Mouse (Mus musculus) hindbrain, embryonic 13.5 days (tissue): Measurements from ENCODE around the gene Tle3. TPM values are rescaled to one million over a fixed set of nuclear protein-coding genes. Genes with fewer than 3 reads are reported as not detected.
A peak's percentile ranks its signal among the peaks of the same experiment; 100 is the strongest.

Experiments
- ATAC-seq: fragments of 200-750 bp; cut with Nextera tagmentation; 2 replicates; pipeline ENCODE4 v1.8.0; 2017; ENCODE audit warnings: moderate TSS enrichment; ENCODE audit not compliant: low FRiP score
- H3K27ac ChIP-seq: fragments of 300-500 bp; sonication (generic); 2 replicates; pipeline ENCODE4 v1.5.1; 2015; ENCODE audit warnings: inconsistent platforms, mild to moderate bottlenecking, moderate library complexity
- H3K27me3 ChIP-seq: fragments of 300-500 bp; sonication (generic); 2 replicates; pipeline ENCODE4 v1.6.1; 2015; ENCODE audit warnings: mild to moderate bottlenecking, inconsistent platforms
- H3K36me3 ChIP-seq: fragments of 300-500 bp; sonication (generic); 2 replicates; pipeline ENCODE4 v1.6.1; 2015; ENCODE audit warnings: mild to moderate bottlenecking, inconsistent platforms
- H3K4me1 ChIP-seq: fragments of 300-500 bp; sonication (generic); replicated peaks from 2 replicates; pipeline ENCODE4 v1.6.1; 2015; ENCODE audit warnings: inconsistent platforms
- H3K4me2 ChIP-seq: fragments of 300-500 bp; sonication (generic); 2 replicates; pipeline ENCODE4 v1.6.1; 2015; ENCODE audit warnings: inconsistent platforms, mild to moderate bottlenecking, moderate library complexity
- H3K4me3 ChIP-seq: fragments of 300-500 bp; sonication (generic); 2 replicates; pipeline ENCODE4 v1.5.1; 2015; ENCODE audit warnings: mild to moderate bottlenecking, inconsistent platforms
- H3K9ac ChIP-seq: fragments of 300-500 bp; sonication (generic); 2 replicates; pipeline ENCODE4 v1.6.1; 2015; ENCODE audit warnings: mild to moderate bottlenecking, inconsistent platforms
- H3K9me3 ChIP-seq: fragments of 300-500 bp; sonication (generic); 2 replicates; pipeline ENCODE4 v1.6.1; 2016; ENCODE audit warnings: inconsistent platforms
- WGBS: fragments of 180-500 bp; shearing (Covaris S2); methylation state at CpG from one replicate; pipeline ENCODE4 v1.1.7; 2015; 5-methylcytosine and 5-hydroxymethylcytosine counted together
- polyA plus RNA-seq: library from polyadenylated mRNA; unstranded; fragments of >200 nt; fragmentation: Nextera tagmentation; extraction: Ambion mirVana; gene quantifications from 2 replicates; pipeline ENCODE4 v1.2.1, GENCODE M21; 2015

The Tle3 gene
- polyA plus RNA-seq, 1 experiment from 2014 or later = 32.3 TPM

DNA sequence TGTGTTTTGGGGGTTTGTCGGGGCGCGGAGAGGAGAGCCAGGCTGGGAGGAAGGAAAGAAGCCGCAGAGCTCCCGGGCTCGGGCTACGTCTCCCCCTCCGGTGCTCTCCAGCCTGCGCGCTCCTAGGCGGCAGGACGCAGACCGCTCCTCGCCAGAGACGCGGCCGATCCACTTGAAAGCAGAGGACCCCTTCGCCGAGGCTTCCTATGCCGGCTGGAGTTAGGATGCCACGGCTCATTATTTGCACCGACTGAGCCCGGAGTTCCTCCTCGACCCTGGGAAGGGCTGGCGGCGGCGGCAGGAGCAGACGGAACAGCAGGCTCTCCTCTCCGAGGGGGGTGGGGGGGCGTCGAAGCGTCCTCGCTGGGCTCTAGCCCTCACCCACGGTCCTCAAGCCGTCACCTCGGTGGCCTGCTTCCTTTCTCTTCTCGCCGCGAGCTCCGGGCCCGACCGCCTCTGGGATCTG, 377 bp downstream of the Tle3 start:
- H3K4me2 ChIP-seq = peak overlapping the region; percentile 96
- peak overlapping the region; percentile 99 for H3K9ac ChIP-seq
- peaks cover 6% of the 10 kb centered on the region; the same call in 1 of the 2 replicates for H3K36me3 ChIP-seq
- H3K27me3 ChIP-seq = 0 out of 2 replicates have a peak, but pooled peaks cover 1% of the 10 kb centered on the region
- H3K4me3 ChIP-seq = peak overlapping the region; percentile 90
- peak; percentile 30 for ATAC-seq
- H3K4me1 ChIP-seq = peaks cover 73% of the 10 kb centered on the region
- no peaks in the 10 kb centered on the region for H3K9me3 ChIP-seq
- WGBS = 1% methylated on average over 41 of the region's 42 CpGs
- peak overlapping the region; percentile 96 for H3K27ac ChIP-seq

DNA sequence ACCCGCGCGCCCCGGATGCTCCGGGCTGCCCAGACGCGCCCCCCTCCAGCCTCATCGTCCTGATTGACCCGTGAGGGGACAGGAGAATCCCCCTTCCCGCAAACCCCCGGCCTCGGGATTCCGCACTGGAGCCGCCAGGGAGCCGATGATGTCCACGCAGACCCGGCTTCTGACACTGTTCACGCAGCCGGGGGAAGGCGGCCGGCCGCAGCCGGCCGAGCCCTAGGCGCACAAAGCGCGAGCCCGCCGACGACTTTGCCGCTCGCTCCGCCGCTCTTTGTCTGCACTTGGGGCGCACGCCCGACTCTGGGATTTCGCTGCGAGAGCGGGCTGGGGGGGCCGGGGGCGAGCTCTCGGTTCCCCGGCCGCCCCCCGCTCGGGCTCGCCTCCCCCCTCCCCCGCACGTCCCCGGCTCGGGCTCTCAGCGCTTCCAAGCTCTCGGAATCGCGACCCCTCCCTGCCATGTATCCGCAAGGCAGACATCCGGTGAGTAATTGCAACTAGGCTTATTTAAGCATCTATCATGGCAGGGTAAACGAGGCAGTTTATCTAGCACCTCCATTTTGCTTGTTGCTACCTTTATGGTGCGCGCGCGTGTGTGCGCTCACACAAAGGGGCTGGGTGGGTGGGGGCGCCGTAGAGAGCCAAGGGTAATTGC, 939 bp downstream of the Tle3 start:
- H3K4me3 ChIP-seq = peak overlapping the region; percentile 90

DNA sequence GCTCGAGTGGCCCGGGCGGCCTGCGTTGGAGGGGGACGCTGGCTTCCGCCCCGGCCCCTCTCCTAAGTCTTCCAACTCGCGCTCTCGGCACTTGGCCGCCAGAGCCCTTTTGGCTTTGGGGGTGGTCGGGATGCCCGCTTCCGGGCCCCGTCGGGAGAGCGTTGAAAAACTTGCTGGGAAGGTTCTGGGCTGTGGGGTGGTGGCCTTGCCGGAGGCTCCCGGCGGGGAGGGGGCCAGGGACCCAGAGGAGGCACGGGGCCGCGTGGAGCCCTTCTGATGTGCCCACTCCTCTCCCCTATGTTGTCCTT, 1.4 kb downstream of the Tle3 start:
- 0% methylated on average over 23 of the region's 23 CpGs for WGBS
- Histone ChIP-seq H3K9me3 (no peaks in the 10 kb centered on the region), H3K36me3 (peaks cover 8% of the 10 kb centered on the region; the same call in 1 of the 2 replicates), H3K4me2 (peak overlapping the region; percentile 96), H3K4me1 (peaks cover 73% of the 10 kb centered on the region), H3K27ac (peak overlapping the region; percentile 96), H3K4me3 (peak overlapping the region; percentile 90), H3K27me3 (no peaks in the 10 kb centered on the region), H3K9ac (peak overlapping the region; percentile 99)
- ATAC-seq = no peak

More for the DNA sequence above, 939 bp downstream of the Tle3 start:
- H3K9me3 ChIP-seq = no peaks in the 10 kb centered on the region
- H3K9ac ChIP-seq = peak overlapping the region; percentile 99
- H3K27me3 ChIP-seq = no peaks in the 10 kb centered on the region
- peaks cover 6% of the 10 kb centered on the region; the same call in 1 of the 2 replicates for H3K36me3 ChIP-seq
- peak overlapping the region; percentile 96 for H3K4me2 ChIP-seq
- peak overlapping the region; percentile 96 for H3K27ac ChIP-seq
- WGBS = under 1% methylated on average over 64 of the region's 66 CpGs
- peaks cover 73% of the 10 kb centered on the region for H3K4me1 ChIP-seq
- ATAC-seq = no peak

DNA sequence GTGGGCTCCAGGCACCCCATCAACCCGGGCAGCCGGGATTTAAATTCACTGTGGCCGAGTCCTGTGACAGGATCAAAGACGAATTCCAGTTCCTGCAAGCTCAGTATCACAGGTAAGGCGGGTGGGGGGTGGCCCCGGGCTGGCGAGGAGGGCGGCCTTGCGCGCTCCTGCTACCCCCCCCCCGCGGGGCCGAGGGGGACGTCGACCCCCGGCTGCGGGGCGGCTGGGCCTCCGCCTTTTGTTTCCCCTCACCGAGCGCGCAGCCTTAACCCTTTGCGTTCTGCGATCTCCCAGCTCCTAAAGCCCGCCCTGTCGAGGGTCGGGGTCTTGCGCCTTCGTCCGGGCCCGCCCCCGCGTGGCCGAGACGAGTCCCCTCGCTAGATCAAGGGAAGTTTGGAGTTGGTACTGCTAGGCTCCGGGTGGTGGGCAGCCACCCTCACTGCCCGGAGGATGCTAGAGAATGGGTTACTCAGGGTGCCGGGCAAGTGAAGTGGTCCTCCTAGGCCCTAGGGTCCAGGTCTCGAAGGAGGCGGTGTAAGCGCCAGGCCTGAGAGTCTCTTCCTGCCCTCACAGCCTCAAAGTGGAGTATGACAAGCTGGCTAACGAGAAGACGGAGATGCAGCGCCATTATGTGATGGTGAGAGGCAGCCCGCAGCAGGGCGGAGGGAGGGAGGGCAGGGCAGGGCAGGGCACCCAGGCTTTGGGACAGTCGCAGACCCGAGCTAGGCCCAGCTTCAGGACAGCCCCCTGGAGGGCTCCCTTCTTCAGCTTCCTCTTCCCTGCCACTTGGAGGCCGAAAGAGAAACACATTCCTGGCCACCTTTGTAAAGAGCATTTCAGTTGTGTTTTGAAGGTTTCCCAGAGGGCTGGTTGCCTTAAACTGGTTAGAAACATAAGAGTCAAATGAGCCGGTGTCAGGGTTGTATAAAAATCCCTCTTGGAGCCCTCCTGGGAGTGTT, 2.1 kb downstream of the Tle3 start:
- peaks cover 73% of the 10 kb centered on the region for H3K4me1 ChIP-seq
- no peak for ATAC-seq
- H3K9me3 ChIP-seq = no peaks in the 10 kb centered on the region
- H3K9ac ChIP-seq = peak overlapping the region; percentile 99
- peaks cover 12% of the 10 kb centered on the region; the same call in 1 of the 2 replicates for H3K36me3 ChIP-seq
- H3K27ac ChIP-seq = peak overlapping the region; percentile 96
- H3K4me3 ChIP-seq = peak overlapping the region; percentile 90
- no peaks in the 10 kb centered on the region for H3K27me3 ChIP-seq
- H3K4me2 ChIP-seq = peak overlapping the region; percentile 96
- under 1% methylated on average over 51 of the region's 51 CpGs for WGBS

DNA sequence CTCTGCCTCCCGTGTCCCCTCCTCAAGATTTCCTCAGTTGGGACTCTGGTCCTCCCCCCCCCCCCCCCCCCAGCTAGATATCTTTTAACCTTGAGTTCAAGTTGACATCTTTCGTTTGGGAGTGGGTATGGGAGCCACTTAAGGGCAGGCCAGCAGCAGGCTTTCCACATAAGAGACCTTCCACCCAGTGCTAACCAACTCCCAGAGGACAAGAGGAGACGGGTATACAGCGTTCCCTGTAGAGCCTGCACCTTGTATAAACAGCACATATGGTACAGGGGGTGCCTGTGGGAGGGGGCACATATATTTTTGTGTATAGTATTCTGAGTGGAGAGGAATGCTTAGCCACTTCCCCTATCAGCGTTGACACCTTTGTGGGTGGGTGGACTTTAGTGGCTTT, 2.8 kb downstream of the Tle3 start:
- Histone ChIP-seq H3K9me3 (no peaks in the 10 kb centered on the region), H3K4me1 (peaks cover 73% of the 10 kb centered on the region), H3K4me3 (peak overlapping the region; percentile 90), H3K9ac (peak overlapping the region; percentile 99), H3K4me2 (peak overlapping the region; percentile 96), H3K27me3 (no peaks in the 10 kb centered on the region), H3K27ac (no peak overlapping the region), H3K36me3 (peaks cover 12% of the 10 kb centered on the region; the same call in 1 of the 2 replicates)
- no peak for ATAC-seq
- 7% methylated on average over 5 of the region's 5 CpGs for WGBS

DNA sequence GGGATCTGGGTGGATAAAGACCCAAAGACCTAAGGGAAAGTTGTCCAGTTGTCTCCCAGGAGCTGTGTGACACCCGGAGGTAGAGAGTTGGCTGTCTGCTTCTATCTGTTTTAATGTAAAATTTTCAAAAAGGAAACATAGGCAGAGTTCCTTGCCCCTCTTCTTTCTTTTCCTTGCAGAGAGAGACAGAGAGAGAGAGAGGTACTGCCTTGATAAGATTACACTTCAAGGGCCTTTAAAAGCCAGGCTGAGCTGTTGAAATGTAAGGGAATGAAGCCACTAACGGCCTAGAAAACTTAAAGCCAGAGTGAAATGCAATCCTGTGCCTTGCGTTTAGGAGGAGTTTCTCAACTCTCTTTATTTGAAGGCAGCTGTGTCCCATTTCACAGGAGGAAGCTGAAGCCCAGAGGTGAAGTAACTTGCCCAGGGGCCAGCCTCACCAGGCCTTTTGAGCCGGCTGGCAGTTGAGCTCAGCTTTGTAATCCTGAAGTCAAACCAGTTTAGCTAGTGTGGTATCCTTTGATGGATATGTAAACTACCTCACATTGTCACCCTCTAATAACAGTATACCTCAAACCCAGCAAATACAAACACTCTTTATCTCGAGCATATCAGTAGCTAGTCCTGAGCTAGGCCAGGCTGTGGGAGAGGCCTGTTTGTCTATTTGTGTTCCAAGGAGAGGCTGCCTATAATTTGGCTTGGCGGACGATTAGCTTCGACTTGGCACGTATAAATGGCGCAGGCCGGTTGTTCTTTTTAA, 3.8 kb downstream of the Tle3 start:
- H3K9ac ChIP-seq = peak overlapping the region; percentile 72
- no peaks in the 10 kb centered on the region for H3K9me3 ChIP-seq
- H3K4me2 ChIP-seq = peak overlapping the region; percentile 96
- peak overlapping the region; percentile 90 for H3K4me3 ChIP-seq
- peaks cover 12% of the 10 kb centered on the region; the same call in 1 of the 2 replicates for H3K36me3 ChIP-seq
- no peak overlapping the region; the same call in 1 of the 2 replicates for H3K27ac ChIP-seq
- peaks cover 80% of the 10 kb centered on the region for H3K4me1 ChIP-seq
- H3K27me3 ChIP-seq = no peaks in the 10 kb centered on the region
- 32% methylated on average over 11 of the region's 11 CpGs for WGBS
- no peak for ATAC-seq

DNA sequence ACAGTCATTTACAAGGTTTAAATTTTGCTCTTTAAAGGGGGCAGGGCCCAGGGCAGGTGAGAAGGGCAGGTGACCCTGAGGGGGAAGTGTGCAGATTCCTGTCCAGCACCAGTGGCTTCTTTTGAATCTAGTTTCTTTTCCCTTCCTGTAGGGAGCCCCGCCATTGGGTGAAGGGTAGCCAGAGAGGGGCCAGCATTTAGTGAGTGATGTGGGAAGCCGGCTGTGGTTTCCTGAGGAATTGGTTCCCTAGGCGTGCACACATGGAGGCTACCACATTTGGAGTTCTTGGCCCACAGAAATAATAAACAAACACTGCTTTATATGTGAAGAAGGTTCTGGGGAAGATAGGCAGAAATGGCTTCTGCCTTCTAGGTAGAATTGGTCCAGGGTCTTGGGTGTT, 4.5 kb downstream of the Tle3 start:
- H3K27ac ChIP-seq = peak overlapping the region; percentile 84; the same call in 1 of the 2 replicates
- peak overlapping the region; percentile 96 for H3K4me2 ChIP-seq
- peaks cover 15% of the 10 kb centered on the region for H3K36me3 ChIP-seq
- peak overlapping the region; percentile 72 for H3K9ac ChIP-seq
- ATAC-seq = no peak
- H3K4me1 ChIP-seq = peaks cover 80% of the 10 kb centered on the region
- no peaks in the 10 kb centered on the region for H3K9me3 ChIP-seq
- H3K27me3 ChIP-seq = no peaks in the 10 kb centered on the region
- peak overlapping the region; percentile 90 for H3K4me3 ChIP-seq
- WGBS = 32% methylated on average over 3 of the region's 3 CpGs

DNA sequence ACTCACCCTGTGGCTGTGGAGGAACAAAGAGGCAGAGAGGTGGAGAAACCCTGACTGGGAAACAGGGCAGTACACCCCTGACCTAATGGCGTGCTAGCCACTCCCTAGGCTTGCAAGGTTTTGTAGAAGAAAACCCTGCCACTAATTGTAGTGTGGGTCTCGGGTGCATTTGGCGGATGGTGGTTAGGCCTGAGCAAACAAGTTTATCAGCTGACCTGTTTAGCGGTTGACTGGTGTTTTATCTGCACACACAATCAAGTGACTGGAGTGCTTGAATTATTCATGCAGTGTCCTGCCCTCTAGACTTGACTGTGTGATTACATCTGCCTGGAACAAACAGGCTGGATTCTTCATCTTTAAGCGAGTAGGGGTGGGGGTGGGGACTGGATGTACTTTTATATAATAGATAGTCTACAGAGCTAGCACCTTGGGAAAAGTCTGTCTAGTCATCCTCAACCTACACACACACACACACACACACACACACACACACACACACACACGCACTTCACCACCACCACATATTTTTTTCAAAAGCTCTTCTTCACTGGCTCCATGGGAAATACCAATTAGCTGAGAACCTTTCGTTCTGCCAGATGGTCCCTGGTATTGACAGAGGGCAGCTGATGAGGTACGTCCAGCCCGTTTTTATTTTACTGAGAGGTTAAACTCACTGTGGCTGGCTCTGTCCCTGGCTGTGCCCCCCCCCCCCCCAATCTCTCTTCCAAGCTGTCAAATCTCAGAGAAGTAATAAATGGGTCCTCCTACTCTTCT, 5.7 kb downstream of the Tle3 start:
- 0 out of 2 replicates have a peak, but pooled peaks have one; percentile 6 for ATAC-seq
- H3K9me3 ChIP-seq = no peaks in the 10 kb centered on the region
- peaks cover 7% of the 10 kb centered on the region; the same call in 1 of the 2 replicates for H3K27me3 ChIP-seq
- H3K36me3 ChIP-seq = peaks cover 27% of the 10 kb centered on the region
- WGBS = 6% methylated on average over 9 of the region's 9 CpGs
- H3K27ac ChIP-seq = peak overlapping the region; percentile 84
- peak overlapping the region; percentile 96 for H3K4me2 ChIP-seq
- H3K9ac ChIP-seq = peak overlapping the region; percentile 72
- peaks cover 90% of the 10 kb centered on the region for H3K4me1 ChIP-seq
- peak overlapping the region; percentile 90 for H3K4me3 ChIP-seq

DNA sequence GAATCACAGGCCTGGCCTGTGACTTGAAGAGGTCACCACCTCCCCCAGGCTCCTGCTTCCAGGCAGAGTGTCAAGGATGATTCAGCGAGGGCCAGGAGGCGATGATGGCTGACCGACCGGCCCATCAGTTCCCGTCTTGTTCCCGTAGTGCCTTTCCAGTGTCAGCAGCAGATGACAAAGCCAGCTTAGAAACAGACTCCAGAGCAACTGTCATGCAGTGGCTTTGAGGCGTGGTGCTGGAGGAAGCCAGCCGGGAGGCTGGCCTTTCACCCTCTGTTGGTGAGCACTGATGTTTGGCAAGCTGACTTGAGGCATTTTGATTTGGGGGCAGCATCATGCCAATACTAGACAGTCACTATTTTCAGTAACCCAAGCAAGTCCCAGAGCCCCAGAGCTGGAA, 6.3 kb downstream of the Tle3 start:
- H3K9ac ChIP-seq = no peak overlapping the region; the same call in none of the 2 replicates
- H3K9me3 ChIP-seq = no peaks in the 10 kb centered on the region
- no peak for ATAC-seq
- peak overlapping the region; percentile 96 for H3K4me2 ChIP-seq
- H3K27me3 ChIP-seq = peaks cover 7% of the 10 kb centered on the region; the same call in 1 of the 2 replicates
- WGBS = 8% methylated on average over 8 of the region's 8 CpGs
- H3K4me3 ChIP-seq = peak overlapping the region; percentile 90
- peaks cover 96% of the 10 kb centered on the region for H3K4me1 ChIP-seq
- H3K36me3 ChIP-seq = peaks cover 29% of the 10 kb centered on the region
- peak overlapping the region; percentile 84; the same call in 1 of the 2 replicates for H3K27ac ChIP-seq

DNA sequence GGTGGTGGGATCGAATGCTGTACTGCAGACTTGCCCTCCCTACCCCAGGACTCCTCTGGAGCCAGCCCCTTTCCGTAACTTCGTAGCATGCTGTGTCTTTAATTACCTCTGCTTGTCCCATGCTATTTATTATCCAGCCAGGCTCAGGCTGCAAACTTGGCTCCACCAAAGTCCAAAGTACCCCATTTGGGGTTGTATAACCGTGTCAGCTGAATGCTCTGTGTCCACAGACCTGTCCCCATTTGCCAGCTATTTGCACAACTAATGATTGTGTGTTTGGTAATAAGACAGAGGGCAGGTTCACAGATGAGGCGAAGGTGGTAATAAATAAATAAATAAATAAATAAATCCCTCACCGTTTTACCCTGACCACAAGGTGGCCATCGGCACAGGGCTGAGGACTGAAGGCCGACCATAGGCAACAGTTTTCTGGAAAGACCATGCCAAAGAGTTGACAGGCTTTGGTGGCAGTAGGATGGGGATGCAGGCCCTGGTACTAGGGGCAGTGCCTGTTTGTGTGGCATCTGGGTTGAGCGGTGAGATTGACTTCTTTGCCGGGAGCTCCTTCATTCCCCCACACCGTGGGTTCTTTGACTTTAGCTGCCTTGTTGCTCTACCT, 7.0 kb downstream of the Tle3 start:
- 0 out of 2 replicates have a peak overlapping the region, but pooled peaks have one; percentile 90 for H3K4me3 ChIP-seq
- peaks cover 99% of the 10 kb centered on the region for H3K4me1 ChIP-seq
- H3K27me3 ChIP-seq = peaks cover 7% of the 10 kb centered on the region; the same call in 1 of the 2 replicates
- peak overlapping the region; percentile 96 for H3K4me2 ChIP-seq
- ATAC-seq = no peak
- no peak overlapping the region for H3K27ac ChIP-seq
- H3K9me3 ChIP-seq = no peaks in the 10 kb centered on the region
- no peak overlapping the region; the same call in 1 of the 2 replicates for H3K9ac ChIP-seq
- 49% methylated on average over 11 of the region's 11 CpGs for WGBS
- peaks cover 29% of the 10 kb centered on the region for H3K36me3 ChIP-seq
